In genomic region chr7:80900944-80901501, GRCm38 (mm10) we compare ENCODE assay signal across 8 mouse cellular contexts. TPM values are rescaled to one million over a fixed set of nuclear protein-coding genes. Genes with fewer than 3 reads are reported as not detected.
DNase-seq lines count a peak whose midpoint lies in the region; ATAC-seq and TF ChIP-seq lines count a peak whose summit lies in the region.

Gene Wdr73, minus strand, starts transcription at chr7:80901269.

- TF ChIP-seq CTCF in bone marrow macrophage, adult 2 months (IDR thresholded peaks at IDR 0.05; ENCODE audit: low read depth, low read length): no peak
- TF ChIP-seq CTCF in embryonic fibroblast, embryonic 13.5 days (IDR thresholded peaks at IDR 0.05; ENCODE audit: borderline replicate concordance, insufficient read depth, low read length): no peak

- H3K4me3 ChIP-seq in bone marrow macrophage, adult 2 months (ENCODE audit: insufficient read depth, low read length): peak within 1 kb of the TSS; percentile 87
- H3K4me3 ChIP-seq in embryonic fibroblast, embryonic 13.5 days (ENCODE audit: insufficient read depth, low read length): peak within 1 kb of the TSS; percentile 85
- H3K4me3 ChIP-seq in kidney, embryonic 14.5 days (ENCODE audit: low read length): peak within 1 kb of the TSS; percentile 61
- peak within 1 kb of the TSS; percentile 87 for H3K4me3 ChIP-seq in limb, embryonic 15.5 days

- no peaks in the 10 kb centered on the region for H3K27me3 ChIP-seq in kidney, embryonic 14.5 days (ENCODE audit: control insufficient read depth, insufficient read depth, low read length)
- no peaks in the 10 kb centered on the region for H3K27me3 ChIP-seq in limb, embryonic 15.5 days

- 0% methylated on average over 36 of the region's 36 CpGs for WGBS in kidney, embryonic 14.5 days
- WGBS in limb, embryonic 15.5 days: under 1% methylated on average over 36 of the region's 36 CpGs

- peaks cover 18% of the 10 kb centered on the region for H3K4me1 ChIP-seq in bone marrow macrophage, adult 2 months (ENCODE audit: control insufficient read depth, insufficient read depth, low read length)
- H3K4me1 ChIP-seq in embryonic fibroblast, embryonic 13.5 days (ENCODE audit: control insufficient read depth, insufficient read depth, low read length): peaks cover 4% of the 10 kb centered on the region; the same call in 1 of the 2 replicates
- peaks cover 9% of the 10 kb centered on the region; the same call in 1 of the 2 replicates for H3K4me1 ChIP-seq in kidney, embryonic 14.5 days (ENCODE audit: control insufficient read depth, insufficient read depth, low read length)
- H3K4me1 ChIP-seq in limb, embryonic 15.5 days: peaks cover 28% of the 10 kb centered on the region

- H3K27ac ChIP-seq in bone marrow macrophage, adult 2 months (ENCODE audit: insufficient read depth, low read depth, low read length): peak within 1 kb of the TSS; percentile 71
- H3K27ac ChIP-seq in embryonic fibroblast, embryonic 13.5 days (ENCODE audit: insufficient read depth, low read length): peak within 1 kb of the TSS; percentile 74
- no peak within 1 kb of the TSS; the same call in 1 of the 2 replicates for H3K27ac ChIP-seq in kidney, embryonic 14.5 days (ENCODE audit: low read depth, low read length)
- peak within 1 kb of the TSS; percentile 91 for H3K27ac ChIP-seq in limb, embryonic 15.5 days

- H3K4me2 ChIP-seq in kidney, embryonic 14.5 days (replicated peaks; ENCODE audit: low read depth, low read length): peak within 1 kb of the TSS; percentile 61
- H3K4me2 ChIP-seq in limb, embryonic 15.5 days: peak within 1 kb of the TSS; percentile 84

- peak; percentile 96 for ATAC-seq in kidney, embryonic 14.5 days (ENCODE audit: low FRiP score, low TSS enrichment)
- ATAC-seq in limb, embryonic 15.5 days (ENCODE audit: insufficient number of reproducible peaks, low FRiP score, low TSS enrichment, low read depth): peak; percentile 90

- no peaks in the 10 kb centered on the region for H3K9me3 ChIP-seq in kidney, embryonic 14.5 days (ENCODE audit: control insufficient read depth, low read length)
- no peaks in the 10 kb centered on the region for H3K9me3 ChIP-seq in limb, embryonic 15.5 days

- H3K36me3 ChIP-seq in kidney, embryonic 14.5 days (ENCODE audit: control insufficient read depth, insufficient read depth, low read length): peaks cover 18% of the 10 kb centered on the region; the same call in 1 of the 2 replicates
- peaks cover 31% of the 10 kb centered on the region for H3K36me3 ChIP-seq in limb, embryonic 15.5 days

- no peak for TF ChIP-seq POLR2A in bone marrow macrophage, adult 2 months (IDR thresholded peaks at IDR 0.05; ENCODE audit: borderline replicate concordance, low read depth, low read length)
- peak; percentile 95 for TF ChIP-seq POLR2A in embryonic fibroblast, embryonic 13.5 days (IDR thresholded peaks at IDR 0.05; ENCODE audit: low read depth, low read length)

- peak; percentile 92 for DNase-seq in A20 (ENCODE audit: low read depth, low spot score)
- peak; percentile 88 to 90 for DNase-seq in heart, adult 9 months (ENCODE audit: low spot score in 2 of 2)
- DNase-seq in monocyte, adult 2 months (ENCODE audit: low read depth in 1 of 2, low spot score in 2 of 2): peak; percentile 70 to 79
- peak; percentile 91 to 92 for DNase-seq in spleen, postnatal 36 days (ENCODE audit: low spot score in 2 of 2)

- H3K9ac ChIP-seq in kidney, embryonic 14.5 days (ENCODE audit: low read depth, low read length): peak within 1 kb of the TSS; percentile 67
- H3K9ac ChIP-seq in limb, embryonic 15.5 days: peak within 1 kb of the TSS; percentile 69

RNA-seq across cellular contexts. Expression of gene Wdr73, which starts in this region (rescaled TPM):
- polyA plus RNA-seq in bone marrow macrophage, adult 2 months (2012; ENCODE audit: insufficient read depth, insufficient read length, missing spikeins): 9.3 and 10.7 TPM in 2 replicates
- polyA plus RNA-seq in embryonic fibroblast, embryonic 13.5 days (2011; ENCODE audit: insufficient read length, low read depth, missing spikeins): 9.3 and 13.0 TPM in 2 replicates
- polyA plus RNA-seq in kidney, embryonic 14.5 days (2014; fragmentation: Nextera tagmentation; extraction: Ambion mirVana): 32.7 and 38.1 TPM in 2 replicates
- polyA plus RNA-seq in limb, embryonic 15.5 days (2015; fragmentation: Nextera tagmentation; extraction: Ambion mirVana): 26.3 and 27.4 TPM in 2 replicates
